Mouse (Mus musculus) brown adipose tissue, adult 24 weeks (tissue): ENCODE measurements at regions not wholly inside any gene's neighbourhood (a gene's known extent, or its start where the extent isn't known, plus 50 kb on each side); places are given as distances from the start of the nearest gene placed in this dataset.
"Not testable (repeated sequence)": the region's sequence is repeated elsewhere in the genome, so short reads cannot be mapped to it uniquely, and the experiment has no call there.

Experiments
- H3K27ac ChIP-seq: fragments of 200-500 bp; replicated peaks from 2 replicates; pipeline ENCODE4 v1.5.1; 2012; ENCODE audit warnings: low read depth, mild to moderate bottlenecking, low read length
- H3K4me1 ChIP-seq: fragments of 200-500 bp; 2 replicates; pipeline ENCODE4 v1.6.1; 2012; ENCODE audit warnings: low read length, mixed read lengths; ENCODE audit not compliant: control insufficient read depth, insufficient read depth, insufficient read length
- H3K4me3 ChIP-seq: fragments of 200-500 bp; 2 replicates; pipeline ENCODE4 v1.5.1; 2012; ENCODE audit warnings: low read depth, mild to moderate bottlenecking, low read length, moderate library complexity; ENCODE audit not compliant: insufficient read depth

DNA sequence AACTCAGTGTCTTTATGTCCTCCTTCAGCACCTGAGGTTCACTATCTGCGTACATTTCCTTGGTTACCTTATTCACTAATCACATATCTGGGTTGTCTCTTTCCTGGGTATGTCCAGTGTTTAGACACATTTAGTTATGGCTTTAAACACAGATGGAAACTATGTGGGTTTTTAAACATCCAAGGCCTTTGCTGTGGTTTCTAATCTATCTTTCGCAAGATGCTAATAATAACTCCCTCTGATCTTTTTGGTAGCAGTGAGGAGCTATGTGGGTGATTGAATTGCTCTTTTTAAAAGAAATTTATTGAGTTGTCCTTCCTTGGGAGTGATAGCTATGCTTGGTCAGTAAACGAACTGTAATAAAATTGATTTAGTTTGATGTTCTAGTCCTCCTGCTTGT is 89.7 kb upstream of the Tars start:
- Histone ChIP-seq H3K4me3 (no peak overlapping the region), H3K27ac (no peak overlapping the region), H3K4me1 (no peaks in the 10 kb centered on the region)

DNA sequence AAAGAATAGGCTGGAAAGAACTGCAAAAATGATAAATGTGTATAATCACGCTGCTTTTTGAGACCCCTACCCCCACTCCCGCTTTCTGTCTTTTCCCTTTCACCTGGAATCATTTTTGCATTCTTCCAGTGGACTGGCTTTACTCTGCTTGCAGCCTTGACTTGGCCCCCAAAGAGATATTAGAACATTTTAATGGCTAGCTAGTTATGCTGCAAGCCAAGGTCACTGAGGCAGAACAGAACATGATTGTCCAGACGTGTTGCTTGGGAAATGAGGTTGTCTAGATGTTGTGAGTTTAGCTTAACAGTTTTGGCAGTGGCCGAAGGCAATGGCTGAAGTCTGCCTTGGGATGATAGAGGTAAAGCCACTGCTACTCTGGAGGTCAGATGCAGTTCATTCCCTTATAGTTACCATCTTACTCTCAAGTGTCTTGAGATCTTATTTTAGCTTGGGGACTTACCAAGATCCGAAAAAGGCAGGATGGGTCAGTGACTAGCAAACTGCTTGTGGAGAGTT is 87.9 kb upstream of the Tars start:
- Histone ChIP-seq H3K4me3 (no peak overlapping the region), H3K4me1 (no peaks in the 10 kb centered on the region), H3K27ac (no peak overlapping the region)

DNA sequence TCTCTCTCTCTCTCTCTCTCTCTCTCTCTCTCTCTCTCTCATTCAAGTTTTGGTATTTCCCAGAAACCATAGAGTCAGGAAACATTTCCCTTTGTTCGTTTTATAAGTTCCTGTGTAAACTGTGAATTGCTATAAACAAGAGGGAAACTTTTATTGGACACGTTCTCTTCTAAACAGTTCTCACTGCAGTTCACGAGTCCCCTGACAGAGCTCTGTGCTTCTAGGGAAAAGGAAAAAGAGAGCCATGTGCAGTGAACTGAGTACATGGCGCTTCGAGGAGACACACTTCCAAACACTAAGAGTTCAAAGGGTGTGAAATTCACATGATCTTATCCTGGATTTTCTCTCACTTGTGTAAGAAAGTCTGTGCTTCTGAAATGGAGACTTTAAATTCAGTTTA is 84.5 kb upstream of the Tars start:
- H3K4me3 ChIP-seq = no peak overlapping the region
- no peak overlapping the region for H3K27ac ChIP-seq
- H3K4me1 ChIP-seq = no peaks in the 10 kb centered on the region

DNA sequence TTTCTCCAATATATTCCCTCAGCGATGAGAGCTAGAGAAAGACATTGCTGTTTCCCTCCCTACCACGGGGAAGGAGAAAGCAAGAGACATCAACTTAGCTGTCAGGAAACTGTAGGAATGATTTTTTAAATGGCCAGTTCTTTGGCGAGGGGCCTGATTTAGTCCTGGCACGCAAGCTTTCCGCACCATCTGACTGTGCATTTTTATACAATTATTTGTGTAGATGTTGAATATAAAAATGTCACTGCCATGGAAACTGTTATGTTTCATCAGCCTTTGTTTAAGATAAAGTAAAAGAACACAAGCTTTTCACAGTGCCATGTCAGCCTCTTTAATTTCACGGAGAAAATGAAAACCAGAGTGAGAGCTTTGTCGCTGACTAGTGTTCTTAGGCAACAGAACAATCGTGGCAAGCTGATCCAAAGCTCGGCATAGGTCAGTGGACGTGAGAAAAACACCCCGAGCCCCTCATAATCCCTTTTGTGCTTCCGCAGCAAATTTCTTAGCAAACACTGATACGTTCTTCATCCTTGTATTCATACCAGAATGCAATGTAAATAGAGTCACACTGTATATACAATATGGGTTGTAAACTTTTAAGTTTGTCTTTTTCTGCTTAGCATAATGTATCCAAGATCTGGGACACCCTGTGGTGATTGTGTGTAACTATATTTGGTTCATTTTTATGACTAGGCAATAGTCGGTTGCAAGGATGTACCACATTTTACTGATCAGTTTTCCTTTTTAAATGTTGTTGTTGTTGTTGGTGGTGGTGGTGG is 79.9 kb upstream of the Tars start:
- no peak overlapping the region; the same call in 1 of the 2 replicates for H3K4me3 ChIP-seq
- H3K4me1 ChIP-seq = no peaks in the 10 kb centered on the region
- H3K27ac ChIP-seq = no peak overlapping the region

GRCm38 (mm10) chr15:11476248-11476647 is 76.8 kb upstream of the Tars start:
- H3K4me1 ChIP-seq = no peaks in the 10 kb centered on the region
- no peak overlapping the region for H3K27ac ChIP-seq
- H3K4me3 ChIP-seq = no peak overlapping the region

GRCm38 (mm10) chr15:11463341-11463740 is 63.9 kb upstream of the Tars start:
- H3K4me1 ChIP-seq = no peaks in the 10 kb centered on the region
- no peak overlapping the region for H3K4me3 ChIP-seq
- H3K27ac ChIP-seq = no peak overlapping the region

DNA sequence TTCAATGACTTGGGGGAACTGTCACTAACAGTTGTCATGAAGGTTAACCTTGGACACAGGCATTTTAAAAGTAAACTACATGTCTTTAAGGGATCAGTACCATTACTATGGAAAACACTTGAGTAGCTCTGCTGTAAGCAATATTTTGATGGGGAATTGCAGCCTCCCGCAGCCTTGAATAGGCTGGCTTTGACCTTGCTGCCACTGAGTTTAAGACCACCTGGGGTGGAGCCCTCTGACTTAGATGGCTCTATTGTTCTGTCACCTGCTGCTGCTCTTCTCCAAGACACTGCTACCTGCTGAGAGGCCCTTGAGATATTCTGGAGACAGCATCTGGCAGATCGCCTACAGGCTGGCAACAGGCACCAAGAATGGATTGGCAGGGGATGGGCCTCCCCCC is 62.1 kb upstream of the Tars start:
- not testable (repeated sequence) for H3K4me3 ChIP-seq

DNA sequence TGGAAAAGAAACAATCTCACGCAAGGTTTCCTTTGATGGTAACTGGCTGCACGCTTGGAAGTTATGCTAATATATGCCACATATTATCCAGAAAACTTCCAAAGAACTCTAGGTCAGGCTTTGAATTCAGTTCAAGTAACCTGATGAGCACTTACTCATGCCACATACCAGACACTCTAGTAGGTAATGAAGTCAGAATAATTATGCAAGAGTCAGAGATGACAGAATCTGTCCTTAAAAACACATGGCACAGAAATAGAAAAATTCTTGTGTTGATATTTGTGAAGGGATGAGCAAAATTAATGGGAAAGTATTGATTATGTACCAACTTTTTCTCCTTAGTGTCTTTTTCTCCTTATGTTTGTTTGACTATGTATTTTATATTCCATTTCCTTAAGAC is 59.8 kb upstream of the Tars start:
- H3K4me3 ChIP-seq = no peak overlapping the region
- peaks cover 3% of the 10 kb centered on the region; the same call in 1 of the 2 replicates for H3K4me1 ChIP-seq
- H3K27ac ChIP-seq = no peak overlapping the region

More for the DNA sequence above, 62.1 kb upstream of the Tars start:
- H3K27ac ChIP-seq, H3K4me1 ChIP-seq: not testable (repeated sequence)

DNA sequence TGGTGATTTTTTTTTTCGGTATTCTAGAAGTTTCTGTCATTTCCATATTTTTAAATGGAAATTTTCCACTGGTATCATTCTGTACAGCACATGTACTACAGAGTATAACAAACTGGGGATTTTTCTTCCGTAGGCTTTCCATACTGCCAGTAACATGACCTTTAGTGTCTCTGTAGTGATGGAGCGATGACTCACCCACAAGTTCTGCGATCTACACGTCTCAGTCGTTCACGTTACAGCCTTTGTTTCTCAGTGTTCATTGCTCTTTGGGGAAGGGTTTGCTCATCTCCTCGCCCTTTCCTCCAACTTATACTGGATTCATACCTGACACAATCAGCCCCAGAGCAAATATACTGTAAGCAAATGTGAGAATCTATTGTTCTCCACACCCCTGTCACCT is 57.8 kb upstream of the Tars start:
- no peak overlapping the region for H3K27ac ChIP-seq
- no peak overlapping the region for H3K4me3 ChIP-seq
- H3K4me1 ChIP-seq = peaks cover 3% of the 10 kb centered on the region; the same call in 1 of the 2 replicates

DNA sequence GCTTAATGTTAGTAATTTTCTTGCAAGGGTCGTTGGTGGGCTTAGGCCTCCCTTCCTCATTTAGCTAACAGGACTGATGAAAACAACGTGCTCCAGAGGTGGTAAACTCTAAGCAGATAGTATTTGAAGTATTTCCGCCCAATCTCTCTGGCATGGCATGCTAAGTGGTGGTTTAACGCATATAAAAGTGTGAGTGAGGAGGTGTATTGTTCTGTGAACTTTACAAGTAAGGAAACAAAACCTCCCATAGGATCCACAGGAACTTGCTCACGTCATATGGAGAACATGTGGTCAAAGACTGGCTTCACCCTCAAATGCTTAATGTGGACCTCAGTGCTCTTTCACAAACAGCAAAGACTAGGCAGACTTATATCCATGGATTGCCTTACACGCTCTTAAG is 56.5 kb upstream of the Tars start:
- Histone ChIP-seq H3K4me1 (peaks cover 3% of the 10 kb centered on the region; the same call in 1 of the 2 replicates), H3K4me3 (no peak overlapping the region), H3K27ac (no peak overlapping the region)

DNA sequence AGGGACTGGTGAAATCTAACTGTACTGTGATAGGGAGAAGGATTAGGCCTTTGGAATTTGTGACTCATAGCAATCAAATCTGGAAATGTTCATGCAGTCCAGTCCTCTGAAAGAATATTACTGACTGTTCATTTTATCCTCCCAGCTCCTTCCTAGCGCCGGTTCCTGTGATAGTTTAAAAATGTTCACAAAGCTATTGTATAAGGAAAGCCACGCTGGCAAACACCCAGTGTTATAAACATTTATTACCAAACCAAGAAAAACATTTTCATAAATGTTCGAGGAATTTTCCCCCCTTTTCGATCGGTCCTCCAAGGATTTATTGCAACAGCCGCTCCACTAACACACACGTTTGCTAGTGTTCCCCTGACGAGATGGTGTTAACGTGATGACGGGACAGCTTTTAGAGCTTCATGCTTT is 55.9 kb upstream of the Tars start:
- no peak overlapping the region for H3K4me3 ChIP-seq
- no peak overlapping the region for H3K27ac ChIP-seq
- peaks cover 3% of the 10 kb centered on the region; the same call in 1 of the 2 replicates for H3K4me1 ChIP-seq

GRCm38 (mm10) chr15:11453997-11454396 is 54.5 kb upstream of the Tars start:
- H3K27ac ChIP-seq = no peak overlapping the region
- H3K4me3 ChIP-seq = no peak overlapping the region
- peaks cover 3% of the 10 kb centered on the region; the same call in 1 of the 2 replicates for H3K4me1 ChIP-seq

- Histone ChIP-seq H3K27ac (no peak overlapping the region), H3K4me3 (no peak overlapping the region), H3K4me1 (peaks cover 3% of the 10 kb centered on the region; the same call in 1 of the 2 replicates)
These were observed 52.2 kb upstream of the Tars start for GRCm38 (mm10) chr15:11451635-11452034.
